Mouse (Mus musculus): ENCODE results near the gene Cyp2ab1.

The Cyp2ab1 gene

GRCm38 (mm10) chr16:20265089-20265488, 60.1 kb downstream of the Cyp2ab1 start:
- DNase-seq, result no peak

Data from right cerebral cortex, postnatal 14 days (tissue).